Mouse (Mus musculus) hindbrain, embryonic 16.5 days (tissue): Measurements from ENCODE around the gene Otub1. TPM values are rescaled to one million over a fixed set of nuclear protein-coding genes. Genes with fewer than 3 reads are reported as not detected.

Experiments
- ATAC-seq: fragments of 200-750 bp; cut with Nextera tagmentation; 2 replicates; pipeline ENCODE4 v1.8.0; 2017; ENCODE audit warnings: moderate TSS enrichment, moderate library complexity
- H3K27ac ChIP-seq: fragments of 300-500 bp; sonication (generic); 2 replicates; pipeline ENCODE4 v1.5.1; 2014; ENCODE audit warnings: low read depth, mild to moderate bottlenecking, control low read depth, low read length, moderate library complexity
- H3K27me3 ChIP-seq: fragments of 300-500 bp; sonication (generic); replicated peaks from 2 replicates; pipeline ENCODE4 v1.6.1; 2014; ENCODE audit warnings: low read length; ENCODE audit not compliant: control insufficient read depth, insufficient read depth
- H3K36me3 ChIP-seq: fragments of 300-500 bp; sonication (generic); 2 replicates; pipeline ENCODE4 v1.6.1; 2014; ENCODE audit warnings: mild to moderate bottlenecking, low read length, moderate library complexity, mixed read lengths; ENCODE audit not compliant: control insufficient read depth, insufficient read depth
- H3K4me1 ChIP-seq: fragments of 300-500 bp; sonication (generic); 2 replicates; pipeline ENCODE4 v1.6.1; 2014; ENCODE audit warnings: low read depth, low read length; ENCODE audit not compliant: control insufficient read depth, insufficient read depth
- H3K4me2 ChIP-seq: fragments of 300-500 bp; sonication (generic); 2 replicates; pipeline ENCODE4 v1.6.1; 2014; ENCODE audit warnings: mild to moderate bottlenecking, low read length, control low read depth, moderate library complexity
- H3K4me3 ChIP-seq: fragments of 300-500 bp; sonication (generic); 2 replicates; pipeline ENCODE4 v1.5.1; 2014; ENCODE audit warnings: mild to moderate bottlenecking, low read length, control low read depth, moderate library complexity
- H3K9ac ChIP-seq: fragments of 300-500 bp; sonication (generic); 2 replicates; pipeline ENCODE4 v1.6.1; 2014; ENCODE audit warnings: low read depth, mild to moderate bottlenecking, control low read depth, low read length, moderate library complexity
- H3K9me3 ChIP-seq: fragments of 300-500 bp; sonication (generic); 2 replicates; pipeline ENCODE4 v1.6.1; 2014; ENCODE audit warnings: mild to moderate bottlenecking, low read length, moderate library complexity; ENCODE audit not compliant: control insufficient read depth
- WGBS: fragments of 180-500 bp; shearing (Covaris S2); extraction: QIAGEN DNeasy Blood & Tissue Kit; methylation state at CpG from one replicate; pipeline ENCODE4 v1.1.7; 2014; 5-methylcytosine and 5-hydroxymethylcytosine counted together
- polyA plus RNA-seq: library from polyadenylated mRNA; unstranded; fragments of >200 nt; fragmentation: Nextera tagmentation; extraction: Ambion mirVana; gene quantifications from 2 replicates; pipeline ENCODE4 v1.2.1, GENCODE M21; 2015

Otub1 gene
- 246 and 249 TPM in 2 replicates for polyA plus RNA-seq

DNA sequence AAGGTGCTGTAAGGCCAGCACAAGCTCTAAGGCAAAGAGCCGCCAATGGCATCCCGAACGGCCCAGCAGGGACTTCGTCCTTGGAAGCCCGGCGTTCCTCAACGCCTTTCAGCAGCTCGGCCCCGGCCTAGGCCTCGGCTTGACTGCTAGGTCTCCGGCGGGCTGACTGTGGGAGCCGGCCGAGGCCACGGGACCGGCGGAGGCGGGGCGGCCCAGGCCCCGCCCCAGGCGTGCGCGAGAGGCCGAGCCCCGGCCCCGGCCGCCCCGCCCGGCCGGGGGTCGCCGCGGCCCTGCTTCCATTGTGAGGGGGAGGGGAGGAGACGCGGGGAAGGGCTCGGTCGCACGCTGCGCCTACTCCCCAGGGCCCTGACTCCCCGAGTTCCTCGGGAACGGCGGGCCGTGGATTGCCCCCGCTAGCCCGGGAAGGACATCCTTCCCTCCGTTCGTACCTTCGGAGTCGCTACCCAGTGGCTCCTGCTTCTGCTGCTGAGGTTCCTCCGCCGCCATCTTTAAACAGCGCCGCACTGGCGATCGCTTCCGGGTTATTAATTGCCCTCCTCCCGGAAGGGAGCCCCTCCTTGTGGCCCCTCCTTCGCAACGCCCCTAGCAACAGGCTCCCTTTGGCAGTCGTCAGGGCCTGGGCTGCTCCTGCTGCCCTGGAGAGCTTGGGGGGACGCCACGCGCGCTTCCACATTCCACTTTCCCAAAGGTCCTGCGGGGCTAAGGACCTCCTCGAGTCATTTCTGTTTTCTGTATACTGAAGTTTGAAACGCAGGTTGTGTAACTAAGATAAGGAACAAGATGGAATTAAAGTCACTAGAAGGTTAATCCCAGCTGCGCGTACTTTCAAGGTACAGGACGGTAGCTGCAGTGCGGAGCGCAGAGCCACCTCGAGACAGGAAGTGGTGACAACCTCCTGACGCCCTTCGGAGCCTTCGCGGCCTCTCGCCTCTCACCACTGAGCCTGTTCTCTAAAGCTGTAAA is at the start of gene Otub1:
Otub1 (minus strand) TSS at position 564 of the 984 bp plus-strand sequence.
- H3K27me3 ChIP-seq = no peaks in the 10 kb centered on the region
- H3K4me1 ChIP-seq = peaks cover 18% of the 10 kb centered on the region
- H3K9me3 ChIP-seq = no peaks in the 10 kb centered on the region
- peak within 1 kb of the TSS; percentile 90 for H3K9ac ChIP-seq
- ATAC-seq = peak; percentile 97
- H3K4me2 ChIP-seq = peak within 1 kb of the TSS; percentile 79
- peaks cover 26% of the 10 kb centered on the region for H3K36me3 ChIP-seq
- peak within 1 kb of the TSS; percentile 97 for H3K27ac ChIP-seq
- H3K4me3 ChIP-seq = peak within 1 kb of the TSS; percentile 91
- 0% methylated on average over 69 of the region's 79 CpGs for WGBS

DNA sequence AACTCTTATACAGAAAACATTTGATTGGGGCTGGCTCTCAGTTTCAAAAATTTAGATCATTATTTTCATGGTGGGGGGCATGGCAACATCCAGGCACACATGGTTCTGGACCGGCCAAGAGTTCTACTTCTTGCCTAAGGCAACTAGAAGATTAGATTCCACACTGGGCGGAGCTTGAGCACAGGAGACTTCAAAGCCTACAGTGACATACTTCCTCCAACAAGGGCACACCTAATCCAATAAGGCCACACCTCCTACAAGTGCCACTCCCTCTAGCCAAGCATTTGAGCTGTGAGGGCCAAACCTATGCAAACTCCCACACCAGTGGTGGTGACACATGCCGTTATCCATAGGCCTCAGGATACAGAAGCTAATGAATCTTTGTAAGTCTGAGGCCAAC is 39.9 kb upstream of the Otub1 start:
- no peak overlapping the region for H3K4me2 ChIP-seq
- H3K27me3 ChIP-seq = no peaks in the 10 kb centered on the region
- H3K27ac ChIP-seq = no peak overlapping the region
- H3K9ac ChIP-seq = no peak overlapping the region
- H3K4me1 ChIP-seq = no peaks in the 10 kb centered on the region
- no peak overlapping the region for H3K4me3 ChIP-seq
- WGBS = 87% methylated on average over 3 of the region's 3 CpGs
- ATAC-seq = no peak
- no peaks in the 10 kb centered on the region for H3K9me3 ChIP-seq
- H3K36me3 ChIP-seq = no peaks in the 10 kb centered on the region

GRCm38 (mm10) chr19:7240782-7241690 is 34.9 kb upstream of the Otub1 start, which contains the start of gene Naa40:
Gene Naa40, minus strand, starts transcription at chr19:7241183.
- under 1% methylated on average over 72 of the region's 80 CpGs for WGBS
- Histone ChIP-seq H3K4me2 (peak within 1 kb of the TSS; percentile 95), H3K36me3 (0 out of 2 replicates have a peak, but pooled peaks cover 3% of the 10 kb centered on the region), H3K27ac (peak within 1 kb of the TSS; percentile 75), H3K9me3 (no peaks in the 10 kb centered on the region), H3K4me3 (peak within 1 kb of the TSS; percentile 55), H3K9ac (peak within 1 kb of the TSS; percentile 78), H3K4me1 (peaks cover 12% of the 10 kb centered on the region), H3K27me3 (no peaks in the 10 kb centered on the region)
- peak; percentile 98 for ATAC-seq

GRCm38 (mm10) chr19:7240291-7240690 is 34.2 kb upstream of the Otub1 start:
- H3K27me3 ChIP-seq = no peaks in the 10 kb centered on the region
- H3K36me3 ChIP-seq = 0 out of 2 replicates have a peak, but pooled peaks cover 3% of the 10 kb centered on the region
- ATAC-seq = peak; percentile 1; the same call in 1 of the 2 replicates
- no peaks in the 10 kb centered on the region for H3K9me3 ChIP-seq
- peak overlapping the region; percentile 55 for H3K4me3 ChIP-seq
- H3K4me2 ChIP-seq = peak overlapping the region; percentile 95
- WGBS = 2% methylated on average over 13 of the region's 13 CpGs
- H3K9ac ChIP-seq = peak overlapping the region; percentile 78
- H3K27ac ChIP-seq = peak overlapping the region; percentile 75
- H3K4me1 ChIP-seq = peaks cover 12% of the 10 kb centered on the region

DNA sequence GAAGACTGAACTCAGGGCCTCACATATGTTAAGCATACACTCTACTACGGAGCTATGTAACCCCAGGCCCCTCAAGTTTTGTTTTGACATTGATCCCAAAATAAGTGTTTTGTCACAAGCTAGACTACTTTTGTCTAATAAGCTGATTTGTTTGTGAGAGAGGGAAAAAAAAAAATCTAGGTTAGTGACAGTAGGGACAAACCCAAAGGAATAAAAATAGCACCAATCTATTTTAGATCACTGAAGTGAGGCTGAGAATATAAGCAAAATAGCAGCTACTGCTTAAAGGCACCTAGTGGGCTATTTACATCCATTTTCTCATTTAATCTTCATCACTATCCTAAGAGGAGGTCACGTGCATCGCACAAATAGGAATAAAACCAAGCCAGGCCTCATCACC is 33.5 kb upstream of the Otub1 start:
- peaks cover 12% of the 10 kb centered on the region for H3K4me1 ChIP-seq
- 90% methylated on average over 3 of the region's 3 CpGs for WGBS
- H3K27me3 ChIP-seq = no peaks in the 10 kb centered on the region
- H3K27ac ChIP-seq = no peak overlapping the region
- no peaks in the 10 kb centered on the region for H3K9me3 ChIP-seq
- peak overlapping the region; percentile 95 for H3K4me2 ChIP-seq
- peak overlapping the region; percentile 55 for H3K4me3 ChIP-seq
- ATAC-seq = no peak
- H3K36me3 ChIP-seq = 0 out of 2 replicates have a peak, but pooled peaks cover 3% of the 10 kb centered on the region
- H3K9ac ChIP-seq = peak overlapping the region; percentile 78

- 75% methylated on average over 4 of the region's 4 CpGs for WGBS
- Histone ChIP-seq H3K9me3 (no peaks in the 10 kb centered on the region), H3K4me2 (no peak overlapping the region), H3K4me1 (peaks cover 12% of the 10 kb centered on the region), H3K4me3 (no peak overlapping the region), H3K9ac (no peak overlapping the region), H3K36me3 (peaks cover 8% of the 10 kb centered on the region; the same call in 1 of the 2 replicates), H3K27me3 (no peaks in the 10 kb centered on the region), H3K27ac (no peak overlapping the region)
- ATAC-seq = no peak
Observed at GRCm38 (mm10) chr19:7236742-7237141, 30.6 kb upstream of the Otub1 start.

DNA sequence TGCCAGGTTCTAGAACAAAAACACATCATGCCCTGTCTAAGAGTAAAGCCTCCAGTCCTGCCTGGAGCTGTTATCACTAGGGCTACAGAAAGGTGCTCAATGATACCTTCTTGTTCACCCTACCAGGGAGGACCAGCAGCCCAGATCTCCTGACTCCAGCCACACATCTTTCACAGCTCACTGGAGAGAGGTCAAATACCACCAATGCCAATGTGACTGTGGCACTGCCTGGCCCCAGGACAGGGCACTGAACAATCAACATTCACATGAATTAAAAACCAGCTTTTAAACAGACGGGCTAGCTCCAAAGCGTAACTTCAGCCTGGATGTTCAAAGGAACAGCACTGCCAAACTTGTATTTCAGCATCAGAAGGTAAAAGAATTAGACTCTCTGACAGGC is 29.9 kb upstream of the Otub1 start:
- ATAC-seq = no peak

DNA sequence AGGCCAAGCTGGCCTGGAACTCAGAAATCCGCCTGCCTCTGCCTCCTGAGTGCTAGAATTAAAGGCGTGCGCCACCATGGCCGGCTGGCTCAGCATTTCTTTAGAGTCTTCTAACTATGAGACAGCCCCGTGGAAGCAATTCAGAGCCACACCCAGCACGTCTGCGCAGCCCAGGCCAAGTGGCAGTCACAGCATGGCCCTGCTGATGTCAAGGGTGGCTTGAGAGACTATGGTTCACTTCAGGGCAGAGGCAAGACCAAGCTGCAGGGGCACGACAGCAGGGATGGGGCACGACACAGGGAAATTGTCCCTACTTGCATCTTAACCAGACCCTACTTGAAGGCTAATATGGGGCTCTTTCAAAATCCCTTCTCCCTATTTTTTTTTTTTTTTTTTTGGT is 29.3 kb upstream of the Otub1 start:
- 93% methylated on average over 9 of the region's 9 CpGs for WGBS
- no peak for ATAC-seq
- H3K4me1 ChIP-seq = peaks cover 12% of the 10 kb centered on the region
- H3K9me3 ChIP-seq = no peaks in the 10 kb centered on the region
- no peak overlapping the region for H3K4me3 ChIP-seq
- H3K27ac ChIP-seq = no peak overlapping the region; the same call in 1 of the 2 replicates
- H3K4me2 ChIP-seq = no peak overlapping the region
- H3K9ac ChIP-seq = no peak overlapping the region; the same call in 1 of the 2 replicates
- peaks cover 8% of the 10 kb centered on the region; the same call in 1 of the 2 replicates for H3K36me3 ChIP-seq
- no peaks in the 10 kb centered on the region for H3K27me3 ChIP-seq

More for the DNA sequence above, 29.9 kb upstream of the Otub1 start:
- Histone ChIP-seq H3K27ac (no peak overlapping the region), H3K4me2 (no peak overlapping the region), H3K4me3 (no peak overlapping the region), H3K9ac (no peak overlapping the region), H3K4me1 (peaks cover 12% of the 10 kb centered on the region), H3K36me3 (peaks cover 8% of the 10 kb centered on the region; the same call in 1 of the 2 replicates), H3K9me3 (no peaks in the 10 kb centered on the region), H3K27me3 (no peaks in the 10 kb centered on the region)
- 79% methylated on average over 2 of the region's 2 CpGs for WGBS
